9 mouse cellular contexts compared by ENCODE assay signal in the genomic region with DNA sequence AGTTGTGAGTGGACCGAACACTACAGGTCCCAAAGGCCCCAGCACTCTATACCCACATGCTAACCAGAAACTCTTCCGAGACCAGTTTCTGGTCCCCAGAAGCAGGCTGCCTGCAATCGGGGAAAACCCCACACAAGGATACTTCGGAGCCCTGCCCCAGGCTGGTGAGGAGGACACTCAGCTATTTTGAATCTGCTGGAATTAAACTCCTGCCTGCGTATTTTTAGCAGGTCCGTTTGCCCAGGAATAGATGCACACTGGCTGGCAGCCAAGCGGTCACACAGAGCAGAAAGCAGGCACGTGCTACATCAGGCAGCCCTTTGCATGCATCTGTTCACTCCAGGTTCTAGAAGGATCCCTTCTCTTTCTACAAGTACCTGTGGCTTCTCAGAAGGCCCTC. TPM values are rescaled to one million over a fixed set of nuclear protein-coding genes. Genes with fewer than 3 reads are reported as not detected.
DNase-seq lines count a peak whose midpoint lies in the region; ATAC-seq and TF ChIP-seq lines count a peak whose summit lies in the region.
"Had no signal": no experiment of that assay in that cellular context is flagged by ENCODE, and none has a peak within 500 bp of the region (broad histone marks: within the 10 kb centered on the region; RNA-seq: fewer than 3 reads in every experiment).

No protein-coding gene starts in this region.

- H3K27ac ChIP-seq in forebrain, embryonic 10.5 days, result peak overlapping the region; percentile 83
- no peak overlapping the region for H3K27ac ChIP-seq in forebrain, embryonic 12.5 days
- peak overlapping the region; percentile 15; the same call in 1 of the 2 replicates for H3K27ac ChIP-seq in intestine, postnatal 0 days (ENCODE audit: low read depth, low read length)
- H3K27ac ChIP-seq: liver, embryonic 13.5 days had no signal

- H3K4me3 ChIP-seq in forebrain, embryonic 10.5 days, result no peak overlapping the region
- no peak overlapping the region for H3K4me3 ChIP-seq in forebrain, embryonic 12.5 days (replicated peaks)
- no peak overlapping the region for H3K4me3 ChIP-seq in intestine, postnatal 0 days (ENCODE audit: low read depth, low read length)
- H3K4me3 ChIP-seq: liver, embryonic 13.5 days had no signal

- TF ChIP-seq CTCF in intestine, postnatal 0 days (IDR thresholded peaks at IDR 0.05; ENCODE audit: low read depth), result no peak

- H3K4me1 ChIP-seq in forebrain, embryonic 10.5 days, result peaks cover 26% of the 10 kb centered on the region
- H3K4me1 ChIP-seq in forebrain, embryonic 12.5 days, result peaks cover 22% of the 10 kb centered on the region
- H3K4me1 ChIP-seq in intestine, postnatal 0 days (replicated peaks; ENCODE audit: control insufficient read depth, insufficient read depth, low read length), result 0 out of 2 replicates have a peak, but pooled peaks cover 9% of the 10 kb centered on the region

- H3K27me3 ChIP-seq in forebrain, embryonic 10.5 days (ENCODE audit: poor library complexity, severe bottlenecking), result no peaks in the 10 kb centered on the region
- no peaks in the 10 kb centered on the region for H3K27me3 ChIP-seq in forebrain, embryonic 12.5 days
- no peaks in the 10 kb centered on the region for H3K27me3 ChIP-seq in intestine, postnatal 0 days (replicated peaks; ENCODE audit: control insufficient read depth, insufficient read depth, low read length)
- H3K27me3 ChIP-seq: liver, embryonic 13.5 days had no signal

- H3K9me3 ChIP-seq in forebrain, embryonic 10.5 days, result no peaks in the 10 kb centered on the region
- H3K9me3 ChIP-seq in forebrain, embryonic 12.5 days, result no peaks in the 10 kb centered on the region
- no peaks in the 10 kb centered on the region for H3K9me3 ChIP-seq in intestine, postnatal 0 days (ENCODE audit: control insufficient read depth)
- H3K9me3 ChIP-seq: liver, embryonic 13.5 days had no signal

- 91% methylated on average over 8 of the region's 8 CpGs for WGBS in forebrain, embryonic 10.5 days
- WGBS in forebrain, embryonic 12.5 days, result 79% methylated on average over 8 of the region's 8 CpGs
- 59% methylated on average over 8 of the region's 8 CpGs for WGBS in intestine, postnatal 0 days

- H3K9ac ChIP-seq in forebrain, embryonic 12.5 days, result no peak overlapping the region
- no peak overlapping the region for H3K9ac ChIP-seq in intestine, postnatal 0 days (ENCODE audit: low read depth, low read length)
- H3K9ac ChIP-seq: liver, embryonic 13.5 days had no signal

- no peak for DNase-seq in forebrain, embryonic 10.5 days (ENCODE audit: extremely low spot score, low spot score)
- DNase-seq in adrenal gland, postnatal 36 days, result peak; percentile 85 to 88
- DNase-seq in gastrocnemius, postnatal 10 days, result peak; percentile 77
- DNase-seq in lung, adult 18-20 months, result peak; percentile 57 to 60
- peak; percentile 68 for DNase-seq in telencephalon, adult 2 months (ENCODE audit: low read depth, low spot score)
- DNase-seq: liver, embryonic 13.5 days had no signal

- no peak overlapping the region for H3K4me2 ChIP-seq in forebrain, embryonic 12.5 days
- no peak overlapping the region for H3K4me2 ChIP-seq in intestine, postnatal 0 days (replicated peaks; ENCODE audit: low read depth)
- H3K4me2 ChIP-seq: liver, embryonic 13.5 days had no signal

- H3K36me3 ChIP-seq in forebrain, embryonic 10.5 days (replicated peaks), result peaks cover 15% of the 10 kb centered on the region
- peaks cover 14% of the 10 kb centered on the region for H3K36me3 ChIP-seq in forebrain, embryonic 12.5 days (replicated peaks)
- H3K36me3 ChIP-seq in intestine, postnatal 0 days (ENCODE audit: control insufficient read depth, insufficient read depth), result peaks cover 17% of the 10 kb centered on the region

- no peak for ATAC-seq in forebrain, embryonic 12.5 days (ENCODE audit: low FRiP score)
- ATAC-seq in intestine, postnatal 0 days, result no peak
- no peak for ATAC-seq in activated CD4-positive, CD25-positive, alpha-beta regulatory T cell, adult 4 months

RNA-seq across cellular contexts. Expression of a gene that starts 15.1 kb away (rescaled TPM):
- 16.6 and 19.2 TPM in 2 replicates for polyA plus RNA-seq in forebrain, embryonic 10.5 days (2016; fragmentation: Nextera tagmentation; extraction: Ambion mirVana)
- 20.9 and 23.3 TPM in 2 replicates for polyA plus RNA-seq in forebrain, embryonic 12.5 days (2016; fragmentation: Nextera tagmentation; extraction: Ambion mirVana)
- 100 to 1,000 TPM; 107 to 114 TPM for total RNA-seq in adrenal gland, postnatal 36 days (2021)
- total RNA-seq in gastrocnemius, postnatal 10 days (2021), result 10 to 100 TPM; 66.9 to 77.5 TPM
- polyA plus RNA-seq in intestine, postnatal 0 days (2015; fragmentation: Nextera tagmentation; extraction: Ambion mirVana), result 12.3 and 12.4 TPM in 2 replicates
- polyA plus RNA-seq in activated CD4-positive, CD25-positive, alpha-beta regulatory T cell, adult 4 months (2017; shearing (Covaris generic)), result 1 to 10 TPM; 1.5 to 2.0 TPM
